Mouse (Mus musculus): ENCODE measurements around the gene Ccnl2.
"Not testable (repeated sequence)": the region's sequence is repeated elsewhere in the genome, so short reads cannot be mapped to it uniquely, and the experiment has no call there.

Ccnl2 gene

DNA sequence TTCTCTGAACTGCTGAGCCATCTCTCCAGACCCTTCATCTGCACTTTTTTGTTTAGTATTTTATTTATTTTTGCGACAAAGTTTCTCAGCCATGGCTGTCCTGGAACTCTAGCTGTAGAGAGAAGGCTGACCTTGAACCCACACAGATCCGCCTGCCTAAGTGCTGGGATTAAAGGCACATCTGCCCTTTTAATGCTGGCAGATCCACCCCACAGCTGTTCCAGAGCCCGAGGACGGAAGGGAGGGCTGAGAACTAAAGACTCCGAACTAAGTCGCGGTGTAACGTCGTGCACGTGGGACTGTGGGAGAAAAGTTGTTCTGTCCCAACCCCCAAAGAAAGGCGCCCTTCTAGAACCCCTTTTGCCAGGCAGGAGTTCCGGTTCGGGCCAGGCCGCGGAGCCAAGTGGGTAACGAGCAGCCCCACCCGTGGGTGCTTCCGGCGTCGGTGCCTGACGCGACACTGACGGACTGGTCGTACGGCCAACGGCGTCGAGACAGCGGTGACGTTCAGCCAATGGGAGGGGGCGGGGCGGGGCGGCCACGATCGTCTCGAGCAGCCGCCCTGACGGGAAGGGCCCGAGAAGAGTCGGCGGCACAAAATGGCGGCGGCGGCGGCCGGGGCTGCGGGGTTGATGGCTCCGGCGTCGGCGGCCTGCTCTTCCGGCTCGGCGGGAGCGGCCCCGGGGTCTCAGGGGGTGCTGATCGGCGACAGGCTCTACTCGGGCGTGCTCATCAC lies at the start of gene Ccnl2:
TSS of gene Ccnl2 (plus strand) at position 561 of the 736 bp plus-strand sequence.
- peak; percentile 93 for DNase-seq (ENCODE audit: low spot score in 2 of 2)

DNA sequence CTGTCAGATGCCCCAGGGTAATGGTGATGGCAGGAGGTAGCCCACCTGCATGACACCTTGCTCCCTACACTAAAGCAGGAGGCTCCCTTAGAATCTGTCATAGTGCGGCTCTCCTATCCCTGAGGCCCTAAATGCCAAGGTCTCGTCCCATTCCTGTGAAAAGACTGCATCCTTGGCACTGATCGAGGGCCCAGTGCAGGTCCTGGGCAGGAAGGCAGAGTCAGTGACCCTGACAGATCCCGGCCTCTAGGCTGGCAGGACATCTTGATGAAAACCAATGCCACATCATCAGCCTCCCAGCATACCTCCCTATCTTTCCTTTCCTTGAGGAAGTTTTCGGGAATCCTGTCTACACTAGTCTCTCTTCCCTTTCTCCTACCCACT lies 42.8 kb upstream of the Ccnl2 start:
- no peak for DNase-seq (ENCODE audit: low spot score in 2 of 2)

DNA sequence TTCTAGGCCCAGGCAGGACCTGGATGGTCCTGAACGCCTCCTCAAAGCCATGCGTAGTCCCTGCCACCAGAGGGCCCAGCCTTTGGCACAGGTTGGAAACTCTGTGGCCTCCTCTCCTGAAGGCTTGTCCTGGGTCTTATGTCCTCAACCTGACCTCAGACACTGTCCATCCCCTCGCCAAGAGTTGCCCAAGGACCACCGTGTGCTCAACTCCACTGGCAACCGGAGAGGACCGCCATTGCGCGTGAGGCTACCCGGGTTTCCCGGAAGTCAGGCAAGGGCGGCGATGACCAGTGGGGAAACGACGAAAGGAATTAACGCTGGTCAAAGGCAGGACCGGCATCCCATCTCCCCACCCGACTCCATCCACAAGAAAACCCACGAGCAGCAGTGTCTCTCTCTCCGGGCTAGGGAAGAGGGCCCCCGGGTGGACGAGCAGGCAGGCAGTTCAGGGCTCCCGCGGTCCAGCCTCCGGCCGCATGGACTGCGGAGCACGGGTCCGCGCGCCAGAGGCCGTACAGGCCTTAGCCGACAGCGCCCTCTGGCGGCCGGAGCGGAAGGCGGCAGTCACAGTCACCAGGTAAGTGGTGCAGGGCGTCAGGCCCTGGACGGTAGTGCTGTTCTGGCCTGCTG lies 42.3 kb upstream of the Ccnl2 start:
- peak; percentile 82 to 88 for DNase-seq (ENCODE audit: low spot score in 2 of 2)

DNA sequence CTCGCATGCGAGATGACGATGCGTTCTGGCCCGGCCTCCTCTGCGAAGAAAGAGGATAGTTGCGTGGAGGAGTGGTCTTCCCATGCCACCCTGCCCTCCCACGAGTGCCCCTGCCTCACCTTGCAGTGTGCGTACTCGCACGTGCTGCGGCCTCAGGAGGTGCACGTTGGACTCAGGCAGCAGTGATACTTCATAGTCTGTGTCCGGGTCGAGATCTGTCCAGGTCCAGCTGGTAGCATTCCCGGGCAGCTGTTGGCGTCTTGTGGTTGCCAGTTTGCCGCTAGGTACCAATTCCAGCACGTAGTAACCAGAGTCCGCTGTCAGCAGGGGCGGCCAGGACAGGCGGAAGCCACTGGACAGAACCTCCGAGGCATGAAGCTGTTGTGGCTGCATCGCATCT lies 41.7 kb upstream of the Ccnl2 start:
- DNase-seq (ENCODE audit: low spot score in 2 of 2): no peak

DNA sequence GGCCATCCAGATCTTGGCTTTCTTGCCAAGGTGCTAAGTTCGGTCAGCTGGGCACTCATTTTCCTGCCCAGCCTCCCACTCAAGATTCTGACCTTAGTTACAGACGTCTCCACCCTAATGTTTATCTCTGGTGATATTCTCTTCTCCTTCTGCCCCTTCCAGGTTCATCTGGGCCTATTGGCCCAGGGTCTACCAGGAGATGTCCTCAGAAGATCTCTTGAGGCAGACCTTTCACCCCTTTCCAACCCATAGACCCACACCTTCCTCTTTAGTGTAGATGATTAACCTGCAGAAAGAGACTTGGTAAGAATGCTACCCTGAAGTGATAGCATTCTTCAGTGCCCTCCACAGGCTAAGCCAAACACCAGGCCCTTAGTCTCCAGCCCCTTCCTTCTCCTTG lies 40.6 kb upstream of the Ccnl2 start:
- DNase-seq (ENCODE audit: low spot score in 2 of 2): no peak

DNA sequence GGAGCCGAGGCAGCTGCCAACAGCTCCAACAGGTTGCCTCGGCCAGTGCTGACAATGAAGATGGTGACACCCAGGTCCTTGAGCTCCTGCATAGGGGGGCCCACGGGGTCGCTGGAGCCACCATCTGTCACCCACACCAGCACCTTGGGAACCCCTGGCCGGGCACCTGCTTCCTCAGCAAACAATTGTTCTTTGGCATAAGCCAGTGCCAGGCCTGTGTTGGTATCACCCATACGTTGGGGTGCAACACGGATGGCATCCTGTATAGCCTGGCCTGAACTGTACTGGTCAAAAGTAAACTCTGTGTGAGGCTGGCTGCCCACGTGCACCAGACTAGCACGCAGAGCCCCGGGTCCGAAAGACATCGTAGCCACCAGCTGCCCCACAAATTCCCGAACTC lies 39.5 kb upstream of the Ccnl2 start:
- no peak for DNase-seq (ENCODE audit: low spot score in 2 of 2)

DNA sequence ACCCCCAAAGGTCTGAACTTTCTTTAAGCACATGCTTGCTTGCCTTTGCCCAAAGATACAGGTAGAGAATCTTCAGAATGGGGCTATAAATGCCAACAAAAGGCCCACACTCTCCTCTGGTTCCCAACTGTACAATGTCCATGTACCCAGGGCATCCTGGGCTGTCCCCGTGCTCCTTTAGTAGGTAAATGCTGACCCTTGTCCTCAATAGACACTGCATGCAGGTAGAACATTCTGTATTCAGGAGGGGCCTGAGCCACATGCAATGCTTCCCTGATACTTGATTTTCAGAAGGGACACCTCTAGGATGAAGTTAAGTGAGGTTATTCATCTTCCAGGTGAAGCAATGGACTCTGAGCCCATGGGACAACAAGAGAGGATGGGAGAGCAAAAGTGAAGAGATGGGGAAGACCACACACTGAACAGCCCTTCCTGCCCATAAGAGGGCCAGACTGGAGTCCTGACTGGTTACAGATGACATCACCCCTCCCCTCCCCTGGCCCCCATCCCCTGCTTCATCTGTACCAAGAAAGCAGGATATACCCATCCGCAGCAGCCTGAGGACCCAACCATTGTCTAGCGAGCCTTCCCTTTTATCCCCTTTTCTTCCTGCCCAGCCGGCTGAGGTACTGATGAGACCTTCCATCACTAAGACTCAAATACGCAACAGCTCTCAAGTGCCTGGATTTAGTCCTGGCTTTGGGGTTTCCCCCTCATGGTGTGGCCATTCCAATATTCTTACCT lies 38.8 kb upstream of the Ccnl2 start:
- no peak for DNase-seq (ENCODE audit: low spot score in 2 of 2)

DNA sequence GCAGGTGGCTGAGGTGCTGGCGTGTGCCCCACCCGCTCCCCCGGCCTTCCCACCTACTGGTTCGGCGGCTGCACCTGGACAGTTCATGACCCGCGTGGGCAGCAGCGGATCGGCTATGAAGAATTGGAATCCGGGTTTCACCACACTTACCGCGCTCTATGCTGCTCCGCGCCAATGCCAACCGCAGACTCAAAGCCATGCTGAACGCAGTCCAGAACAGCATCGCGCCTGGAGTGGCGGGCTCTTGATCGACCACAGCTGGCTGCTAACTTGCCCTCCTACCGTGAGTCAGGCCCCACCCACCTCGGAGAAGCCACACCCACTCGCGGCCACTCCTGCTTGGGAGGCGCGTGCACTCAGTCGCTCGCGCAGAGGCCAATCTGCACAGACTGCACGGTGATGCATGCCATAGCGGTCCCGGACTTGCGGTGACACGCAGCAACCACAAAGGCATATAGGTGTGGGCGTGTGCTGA lies 38.0 kb upstream of the Ccnl2 start, which contains the start of gene Vwa1:
TSS of gene Vwa1 (minus strand) at position 419 of the 475 bp plus-strand sequence.
- peak; percentile 88 to 91 for DNase-seq (ENCODE audit: low spot score in 2 of 2)

DNA sequence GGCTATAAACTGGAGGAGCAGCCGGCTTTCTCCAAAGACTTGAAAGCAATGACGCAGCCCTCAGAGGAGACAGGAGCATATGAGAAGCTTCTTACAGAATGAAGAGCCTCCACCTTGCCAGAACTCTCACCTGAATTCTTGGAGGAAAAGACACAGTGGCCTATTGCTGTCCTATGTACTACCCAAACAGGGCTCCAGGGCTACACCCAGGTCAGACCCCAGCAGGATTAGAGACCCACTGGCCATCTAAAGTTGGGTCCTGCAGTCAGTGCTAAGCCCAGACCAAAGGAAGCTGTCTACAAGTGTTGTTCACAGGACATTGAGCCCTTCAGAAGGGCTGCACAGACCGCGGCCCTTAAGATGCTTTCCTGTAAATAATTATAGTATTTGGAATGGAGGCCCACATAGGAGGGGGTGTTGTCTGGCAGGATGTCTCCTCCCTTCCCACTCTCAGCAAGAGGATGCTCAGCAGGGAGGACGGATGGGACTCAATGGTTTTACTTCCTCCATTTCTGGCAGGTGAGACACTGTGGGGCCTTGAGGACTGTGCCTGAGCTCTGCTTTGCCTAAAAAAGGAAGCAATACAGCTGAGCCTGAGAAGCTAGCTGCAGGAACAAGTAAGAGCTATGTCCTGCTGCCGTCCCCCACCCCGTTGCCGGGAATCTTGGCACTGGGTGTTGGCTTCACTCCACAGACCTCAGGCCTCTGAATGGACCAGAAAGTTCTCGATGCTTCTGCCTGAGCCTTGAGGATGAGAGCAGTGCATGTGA lies 37.1 kb upstream of the Ccnl2 start:
- peak; percentile 82 to 87 for DNase-seq (ENCODE audit: low spot score in 2 of 2)

DNA sequence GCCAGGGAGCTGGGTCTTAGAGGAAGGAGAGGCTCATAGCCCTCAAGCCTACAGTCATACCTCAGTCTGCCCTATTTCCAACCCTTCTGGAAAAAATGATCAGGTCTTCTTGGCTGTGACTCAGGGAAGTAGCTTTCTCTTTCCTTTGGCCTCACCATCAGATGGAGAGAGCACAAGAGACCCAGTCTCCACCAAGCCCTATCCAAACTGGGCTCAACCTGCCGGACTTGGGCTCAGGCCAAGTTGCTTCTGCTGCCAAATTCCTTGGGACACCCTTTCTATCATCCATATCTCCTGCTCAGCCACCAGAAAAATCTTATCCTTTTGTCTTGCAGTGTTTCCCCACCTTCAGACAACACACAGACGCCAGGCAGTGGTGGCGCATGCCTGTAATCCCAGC lies 36.4 kb upstream of the Ccnl2 start:
- DNase-seq (ENCODE audit: low spot score in 2 of 2): peak; percentile 45 to 48

DNA sequence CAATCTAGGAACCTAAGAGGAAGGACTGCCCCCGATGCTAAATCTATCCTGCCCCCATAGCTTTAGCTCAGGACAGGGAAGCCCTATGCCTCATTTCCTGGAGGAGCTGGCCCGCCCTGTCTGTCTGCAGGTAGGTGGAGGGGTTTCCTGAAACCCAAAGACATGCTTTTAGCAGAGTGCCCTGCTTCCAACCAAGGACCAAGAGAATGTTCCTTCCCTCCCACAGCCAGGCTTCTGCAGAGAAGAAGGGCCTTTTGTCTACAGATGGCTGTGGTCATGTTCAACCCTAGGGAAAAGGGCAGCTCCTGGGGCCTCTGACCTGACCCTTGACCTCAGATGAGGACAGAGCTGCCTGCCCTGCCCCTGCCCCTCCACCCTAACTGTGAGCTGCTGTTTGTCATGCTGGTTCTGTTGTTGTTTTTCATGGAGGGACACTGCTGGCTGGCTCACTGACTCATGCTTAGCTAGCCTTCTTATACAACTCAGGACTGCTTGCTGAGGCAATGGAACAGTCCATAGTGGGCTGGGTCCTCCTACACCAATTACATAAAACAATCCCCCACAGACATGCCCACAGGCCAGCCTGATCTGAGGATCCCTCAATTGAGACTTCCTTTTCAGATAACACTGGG lies 35.5 kb upstream of the Ccnl2 start:
- peak in 1 of 2 experiments; percentile 50 for DNase-seq (ENCODE audit: low spot score in 2 of 2)

DNA sequence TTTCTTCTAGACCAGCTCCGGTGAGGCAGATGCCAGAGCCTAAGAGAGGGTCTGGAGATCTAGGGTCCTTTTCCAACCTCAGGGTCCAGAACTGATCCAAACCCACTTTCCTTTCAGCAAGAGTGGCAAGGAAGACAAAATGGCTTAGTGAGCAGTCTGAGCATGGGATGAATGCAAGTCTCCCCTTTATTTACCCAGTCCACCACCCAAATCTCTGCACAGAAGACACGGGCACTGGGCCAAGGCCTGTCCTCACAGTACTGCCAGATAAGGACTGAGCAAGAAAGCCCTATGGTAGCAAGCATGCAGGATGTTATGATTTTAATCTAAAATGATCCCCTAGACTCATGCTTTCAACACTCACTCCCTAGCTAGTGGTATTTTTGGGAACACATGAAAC lies 34.5 kb upstream of the Ccnl2 start:
- no peak for DNase-seq (ENCODE audit: low spot score in 2 of 2)

DNA sequence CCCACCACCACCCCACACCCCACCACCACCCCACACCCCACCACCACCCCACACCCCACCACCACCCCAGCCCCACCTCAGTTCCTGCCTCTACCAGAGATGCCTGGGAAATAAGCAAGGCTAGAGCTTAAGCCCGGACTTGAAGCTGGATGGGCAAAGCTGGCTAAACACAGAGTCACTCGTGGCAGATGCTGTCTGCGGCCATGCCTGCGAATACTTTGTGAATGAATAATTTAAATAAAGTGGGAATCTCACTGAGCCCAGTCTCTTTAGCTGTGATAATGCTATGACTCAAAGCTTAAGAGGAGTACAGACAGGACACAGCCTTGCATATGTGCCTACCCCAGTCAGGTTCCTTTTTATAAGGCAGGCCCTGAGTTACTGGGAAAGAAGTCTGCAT lies 32.8 kb upstream of the Ccnl2 start:
- DNase-seq (ENCODE audit: low spot score in 2 of 2): no peak

DNA sequence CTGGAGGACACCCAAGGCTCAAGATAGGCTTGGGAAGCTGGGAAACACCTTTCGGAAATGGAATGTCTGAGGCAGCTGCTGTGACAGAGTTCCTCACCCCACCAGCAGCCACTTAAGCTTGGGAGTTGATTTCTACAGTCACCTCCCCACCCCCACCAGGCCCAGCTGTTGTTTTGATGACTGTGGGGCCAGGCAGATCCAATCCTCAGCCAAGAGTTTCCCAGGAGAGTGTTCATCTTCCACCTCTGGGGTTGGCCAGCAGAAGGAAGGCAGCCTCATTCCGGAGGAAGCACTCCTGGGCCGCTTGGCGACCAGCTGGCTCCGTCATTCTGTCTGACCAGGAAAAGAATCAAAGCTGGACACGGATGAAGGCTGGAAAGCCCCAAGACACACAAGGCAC lies 31.4 kb upstream of the Ccnl2 start:
- DNase-seq (ENCODE audit: low spot score in 2 of 2): peak; percentile 90 to 93

DNA sequence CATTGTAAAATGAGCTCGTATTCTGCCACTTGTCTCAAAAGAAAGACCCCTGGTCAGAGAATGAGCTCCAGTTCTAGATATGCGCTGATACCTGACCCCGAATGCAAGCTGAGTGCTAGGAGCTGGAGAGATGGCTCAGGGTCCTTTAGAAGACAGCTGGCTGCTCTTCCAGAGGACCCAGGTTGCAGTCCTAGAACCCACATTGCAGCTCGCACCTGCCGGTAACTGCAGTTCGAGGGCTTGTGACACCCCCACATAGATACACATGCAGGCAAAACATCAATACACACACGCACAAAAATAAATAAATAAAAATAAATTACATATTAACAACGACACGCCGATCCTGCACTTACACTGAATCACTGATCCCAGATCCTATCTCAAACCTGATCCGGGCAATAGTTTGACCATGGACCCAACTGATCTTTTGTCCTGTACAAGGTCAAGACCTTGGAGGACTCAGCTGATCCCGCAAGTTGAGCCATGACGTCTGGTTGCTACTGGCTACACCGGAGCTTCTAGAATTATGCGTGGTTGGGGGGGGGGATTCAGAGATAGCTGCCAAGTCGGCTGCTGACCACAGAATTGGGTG lies 28.7 kb upstream of the Ccnl2 start:
- no peak for DNase-seq (ENCODE audit: low spot score in 2 of 2)

DNA sequence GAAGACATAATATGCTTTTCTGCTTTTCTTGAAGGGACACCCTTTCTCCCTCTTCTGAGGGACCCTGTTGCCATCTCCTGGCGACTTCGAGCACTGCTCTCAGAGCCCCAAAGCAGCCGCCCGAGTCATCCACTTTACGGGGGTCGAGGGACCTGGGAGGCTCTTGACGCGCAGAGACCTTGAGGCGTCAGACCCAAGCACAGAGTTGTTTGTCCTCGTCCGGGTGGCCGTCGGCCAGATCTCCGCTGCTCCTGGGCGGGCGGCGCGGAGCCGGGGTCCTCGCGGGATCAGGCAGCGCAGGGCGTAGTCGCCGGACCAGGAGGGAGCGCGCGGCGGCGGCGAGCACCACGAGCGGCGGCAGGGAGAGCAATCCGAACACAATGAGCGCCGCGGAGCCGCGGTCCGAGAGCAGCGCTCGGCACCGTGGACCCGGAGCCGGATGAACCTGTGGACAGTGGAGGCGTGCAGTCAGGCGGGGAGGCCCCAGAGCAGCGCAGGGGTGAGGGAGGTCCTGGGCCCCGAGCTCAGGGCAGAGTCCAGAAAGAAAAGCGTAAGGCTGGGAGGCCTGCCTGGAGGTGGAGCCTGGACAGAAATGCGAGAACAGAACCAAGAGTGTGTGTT lies 28.1 kb upstream of the Ccnl2 start:
- peak; percentile 75 to 84 for DNase-seq (ENCODE audit: low spot score in 2 of 2)

DNA sequence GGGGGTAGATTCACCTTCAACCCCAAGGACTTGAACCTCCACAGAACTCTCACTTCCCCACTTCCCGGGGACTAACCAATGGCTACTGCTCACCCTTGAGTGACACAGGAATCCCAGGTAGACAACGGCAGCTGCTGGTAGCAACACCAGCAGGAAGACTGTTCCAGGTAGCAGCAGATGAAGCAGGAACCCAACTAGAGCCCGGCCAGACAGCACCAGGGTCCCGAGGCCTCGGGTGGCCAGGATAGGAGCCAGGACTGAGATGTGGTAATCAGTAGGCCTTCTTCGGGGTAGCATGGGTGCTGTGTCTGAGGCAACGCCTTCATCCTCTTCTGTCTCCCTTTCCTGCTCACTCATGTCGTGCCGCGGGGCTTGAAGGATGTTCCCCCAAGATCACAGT lies 27.0 kb upstream of the Ccnl2 start:
- no peak for DNase-seq (ENCODE audit: low spot score in 2 of 2)

DNA sequence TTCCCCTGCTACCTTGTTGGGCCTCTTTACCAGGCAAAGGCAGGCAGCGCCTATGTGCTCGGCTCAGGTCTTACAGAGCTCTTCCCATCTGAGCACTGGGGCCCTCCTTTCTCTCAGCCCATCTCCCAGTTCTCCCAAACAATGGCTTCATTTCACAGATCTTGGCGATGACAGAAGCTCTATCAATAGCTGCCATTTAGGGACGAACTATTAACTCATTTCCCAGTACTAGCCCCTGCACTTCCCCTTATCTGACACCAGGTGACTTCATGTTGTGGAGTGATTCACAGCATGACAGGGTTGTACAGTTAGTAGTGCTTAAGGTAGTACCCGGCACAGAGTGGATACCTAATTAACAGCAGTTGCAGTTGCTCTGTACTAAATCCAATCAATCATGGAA lies 26.5 kb upstream of the Ccnl2 start, which contains the start of gene Tmem88b:
TSS of gene Tmem88b (minus strand) at position 56 of the 400 bp plus-strand sequence.
- no peak for DNase-seq (ENCODE audit: low spot score in 2 of 2)

DNA sequence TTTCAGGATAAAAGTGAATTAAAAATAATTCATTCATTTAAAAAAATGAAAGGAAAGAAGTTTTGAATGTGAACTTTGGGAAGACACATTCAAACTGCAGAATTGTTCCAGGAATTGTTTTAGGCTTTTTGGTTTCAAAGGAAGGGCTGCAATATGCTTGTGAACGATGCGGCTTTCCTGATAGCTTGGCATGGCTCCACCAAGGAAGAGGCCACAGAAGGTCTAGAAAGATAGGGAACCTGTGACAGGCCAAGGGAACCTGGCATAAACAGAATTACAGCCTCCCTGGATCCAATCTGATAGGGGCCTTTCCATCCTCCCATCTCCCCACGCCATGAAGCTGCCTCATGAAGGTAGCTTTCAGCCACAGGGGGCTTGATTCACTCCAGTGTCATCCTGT lies 24.0 kb upstream of the Ccnl2 start:
- no peak for DNase-seq (ENCODE audit: low spot score in 2 of 2)

DNA sequence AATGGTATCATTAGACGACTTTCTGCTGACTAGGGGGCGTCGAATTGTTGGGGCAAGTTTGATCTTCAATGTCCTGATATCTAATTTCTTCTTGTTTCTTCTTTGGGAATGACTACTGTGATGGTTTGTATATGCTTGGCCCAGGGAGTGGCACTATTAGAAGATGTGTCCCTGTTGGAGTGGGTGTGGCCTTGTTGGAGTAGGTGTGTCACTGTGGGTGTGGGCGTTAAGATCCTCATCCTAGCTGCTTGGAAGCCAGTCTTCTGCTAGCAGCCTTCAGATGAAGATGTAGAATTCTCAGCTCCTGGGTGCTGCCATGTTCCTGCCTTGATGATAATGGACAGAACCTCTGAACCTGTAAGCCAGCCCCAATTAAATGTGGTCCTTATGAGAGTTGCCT lies 23.5 kb upstream of the Ccnl2 start:
- not testable (repeated sequence) for DNase-seq (ENCODE audit: low spot score in 2 of 2)

All from heart, adult 9 months (tissue).